Mouse (Mus musculus): ENCODE measurements at regions not wholly inside any gene's neighbourhood (a gene's known extent, or its start where the extent isn't known, plus 50 kb on each side); places are given as distances from the start of the nearest gene placed in this dataset.

DNA sequence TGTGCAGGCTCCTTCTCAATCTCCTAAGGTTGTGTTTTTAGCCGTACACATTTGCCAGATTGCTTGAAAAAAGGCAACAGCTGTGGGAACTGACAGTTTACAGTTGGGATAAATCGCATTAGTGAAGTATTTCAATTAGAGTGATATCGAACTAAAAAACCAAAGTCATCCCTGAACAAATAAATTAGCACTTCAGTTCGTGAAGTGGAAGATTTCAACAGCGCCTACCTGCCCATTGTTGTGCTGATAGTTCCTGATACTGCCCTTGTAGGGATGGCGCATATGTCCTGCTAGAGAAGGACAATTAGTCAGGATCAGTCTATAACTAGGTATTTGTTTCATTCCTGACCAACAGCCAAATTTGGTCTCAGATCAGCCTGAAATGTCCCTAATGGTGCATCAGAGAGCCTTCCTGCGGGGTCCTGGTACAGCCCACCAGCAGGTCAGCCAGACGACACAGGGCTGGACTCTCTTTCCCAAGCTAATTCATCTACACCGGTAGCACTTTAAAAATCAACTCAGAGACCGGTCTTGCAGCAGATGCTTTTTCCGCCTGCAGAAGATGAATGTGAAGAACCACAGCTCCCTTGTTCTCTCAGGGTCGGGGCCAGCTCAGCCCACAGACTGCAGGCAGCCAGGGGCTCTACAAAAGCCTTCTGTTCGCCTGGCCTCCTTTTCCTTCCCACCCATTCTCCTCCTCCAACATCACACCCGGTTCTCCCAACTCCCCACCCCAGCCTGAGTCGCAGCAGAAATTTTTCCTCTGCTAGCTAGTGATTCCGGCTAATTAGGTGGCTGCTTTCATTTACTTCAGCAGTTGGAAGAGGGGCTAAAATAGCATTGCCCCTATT lies 146.1 kb downstream of the Psat1 start:
- no peak for DNase-seq (ENCODE audit: low spot score)

GRCm38 (mm10) chr19:15796466-15796865 lies 150.7 kb downstream of the Psat1 start:
- DNase-seq (ENCODE audit: low spot score) = no peak

GRCm38 (mm10) chr19:15791942-15792341 lies 155.2 kb downstream of the Psat1 start:
- DNase-seq (ENCODE audit: low spot score) = no peak

DNA sequence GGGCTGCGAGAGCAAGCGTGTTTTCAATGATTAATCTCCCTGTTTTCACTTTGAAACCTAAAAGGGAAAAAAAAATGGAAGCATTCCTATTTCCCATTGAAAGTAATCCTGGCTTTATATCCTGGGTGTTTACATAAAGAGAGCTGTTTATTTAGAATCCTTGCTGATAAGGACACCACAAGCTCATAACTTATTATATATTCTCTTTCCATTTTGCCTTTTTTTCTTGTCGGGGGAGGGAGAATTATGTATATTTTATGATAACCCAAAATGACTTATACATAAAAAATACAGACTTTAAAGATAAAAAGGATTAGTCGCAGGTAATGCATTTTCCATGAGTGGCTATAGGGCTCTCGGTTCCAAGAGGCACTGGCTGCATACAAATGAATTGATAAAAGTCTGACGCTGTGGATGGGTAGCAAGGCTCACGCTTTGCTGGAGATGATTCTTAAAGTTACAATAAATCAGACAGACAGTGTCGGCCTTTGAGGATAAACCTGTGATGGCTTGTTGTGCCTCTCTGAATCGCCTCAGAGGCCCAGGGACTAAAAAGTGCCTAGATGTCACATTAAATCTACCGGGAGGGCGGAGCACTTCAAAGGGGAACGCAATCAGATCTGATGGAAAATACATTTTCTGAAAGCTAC lies 155.7 kb downstream of the Psat1 start:
- no peak for DNase-seq (ENCODE audit: low spot score)

- no peak for DNase-seq (ENCODE audit: low spot score)
Observed at GRCm38 (mm10) chr19:15790620-15791263, 156.4 kb downstream of the Psat1 start.

DNA sequence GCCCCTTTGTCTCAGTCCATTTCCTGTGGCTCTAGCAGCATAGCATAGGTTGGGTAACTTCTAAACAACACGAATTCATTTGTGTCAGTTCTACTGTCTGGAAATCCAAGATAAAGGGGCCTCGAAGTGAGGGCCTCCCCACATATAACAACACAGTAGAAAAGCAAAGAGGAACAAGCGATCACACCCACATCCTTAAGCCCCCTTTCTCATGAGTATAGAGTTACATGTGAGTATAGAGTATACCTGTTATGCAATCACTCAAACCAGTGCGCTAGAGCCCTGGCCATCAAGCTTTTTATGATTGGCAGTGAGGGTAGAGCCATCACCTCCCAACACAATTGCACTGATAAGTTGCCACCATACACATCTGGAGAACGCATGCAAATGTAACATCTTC lies 157.4 kb downstream of the Psat1 start:
- no peak for DNase-seq (ENCODE audit: low spot score)

- DNase-seq (ENCODE audit: low spot score) = no peak
Observed at GRCm38 (mm10) chr19:15784644-15785043, 162.5 kb downstream of the Psat1 start.

DNA sequence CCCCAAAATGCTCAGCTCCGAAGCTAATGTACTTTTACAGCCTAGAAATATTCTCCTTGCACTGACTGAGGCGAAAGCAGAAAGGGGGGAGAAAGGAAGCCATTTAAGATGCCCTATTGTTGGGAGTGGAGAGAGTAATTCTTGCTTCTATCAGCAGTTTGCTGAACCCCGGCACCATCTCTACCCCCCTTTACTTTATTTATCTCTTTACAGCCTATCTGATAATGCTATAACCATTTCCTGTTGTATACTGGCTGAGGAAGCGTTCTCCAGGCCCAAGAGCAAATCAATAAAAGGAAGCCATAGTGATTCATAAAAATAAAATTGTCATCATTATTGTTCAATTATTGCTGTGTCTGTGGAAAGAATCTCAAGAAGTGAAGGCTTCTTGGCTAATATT lies 177.5 kb downstream of the Psat1 start:
- DNase-seq (ENCODE audit: low spot score) = no peak

- no peak for DNase-seq (ENCODE audit: low spot score)
Observed at GRCm38 (mm10) chr19:15761086-15761485, 186.1 kb downstream of the Psat1 start.

GRCm38 (mm10) chr19:15745026-15745777 lies 201.9 kb downstream of the Psat1 start:
- no peak for DNase-seq (ENCODE audit: low spot score)

DNA sequence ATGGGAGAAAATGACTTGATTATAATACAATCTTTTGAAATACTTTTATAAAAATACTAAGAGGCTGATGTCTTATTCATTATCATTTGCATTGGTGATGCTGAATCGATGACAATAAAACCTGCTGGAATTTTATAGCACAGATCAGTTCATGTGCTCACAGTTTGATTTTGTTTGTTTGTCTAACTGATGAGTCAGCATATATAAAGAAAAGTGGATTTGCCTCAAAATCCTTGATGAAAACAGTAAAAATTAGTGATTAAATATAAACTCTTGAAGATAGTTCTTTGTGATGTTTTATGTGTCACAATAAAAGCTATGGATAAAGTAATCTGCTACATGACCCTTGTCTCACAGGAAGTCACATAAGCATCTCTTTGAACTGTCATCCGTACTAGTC lies 210.9 kb downstream of the Psat1 start:
- no peak for DNase-seq (ENCODE audit: low spot score)

DNA sequence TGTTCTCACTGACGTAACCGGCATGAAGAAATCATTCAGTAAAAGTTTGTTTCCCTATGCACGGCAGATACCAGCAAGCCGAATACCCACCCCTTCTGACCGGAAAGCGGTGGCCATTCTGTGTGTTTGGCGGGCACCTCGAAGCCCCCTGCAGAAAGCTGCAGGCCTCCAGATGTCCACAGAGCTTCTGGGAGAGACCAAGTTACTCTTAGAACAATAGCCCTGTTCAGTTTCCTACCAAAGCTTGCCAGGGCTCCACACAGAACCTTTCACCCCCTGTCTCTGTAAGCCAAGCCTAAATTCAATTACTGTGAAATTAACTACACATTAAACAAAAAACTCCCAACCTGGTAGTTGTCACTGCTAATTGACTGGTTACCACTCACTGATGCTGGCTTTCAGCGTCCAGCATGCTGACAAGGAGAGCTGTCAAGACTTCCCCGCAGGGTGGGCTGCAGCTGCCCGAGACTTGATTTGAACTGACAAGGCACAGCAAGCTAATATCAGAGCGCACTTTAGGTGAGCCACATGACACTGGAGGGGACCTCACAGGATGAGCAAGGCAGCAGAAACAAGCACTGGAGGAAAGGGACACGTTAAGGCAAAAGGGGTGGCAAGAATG lies 220.2 kb downstream of the Psat1 start:
- DNase-seq (ENCODE audit: low spot score) = no peak

DNA sequence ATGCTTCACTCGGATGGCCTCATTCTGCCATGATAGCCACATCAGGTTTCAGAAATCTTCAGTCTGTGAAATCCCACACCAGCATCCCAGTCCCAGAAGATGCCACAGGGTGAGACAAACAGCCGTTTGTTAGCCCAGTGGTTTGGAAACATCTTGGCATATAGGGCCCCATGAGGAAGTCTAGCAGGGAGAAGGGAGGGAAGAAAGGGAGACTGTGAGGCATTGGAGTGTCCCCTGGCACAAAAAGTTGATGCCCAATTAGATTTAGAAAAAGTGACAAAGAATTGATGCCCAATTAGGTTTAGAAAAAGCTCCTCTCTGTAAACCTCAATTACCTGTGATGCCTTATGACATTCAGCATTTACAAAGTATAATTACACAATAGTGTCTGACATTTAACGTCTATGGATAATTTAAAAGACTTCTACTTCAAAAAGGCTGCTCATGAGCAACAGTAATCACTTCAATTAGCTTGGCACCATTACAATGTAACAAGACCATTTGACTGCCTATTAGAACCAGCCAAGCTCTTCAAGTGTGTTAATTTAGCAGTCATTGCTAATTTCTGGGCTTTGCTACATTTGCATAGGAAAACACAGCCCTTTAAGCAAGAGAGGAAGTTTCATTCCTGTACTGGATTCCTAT lies 254.6 kb downstream of the Psat1 start:
- no peak for DNase-seq (ENCODE audit: low spot score)

GRCm38 (mm10) chr19:15669996-15670395 lies 277.1 kb downstream of the Psat1 start:
- no peak for DNase-seq (ENCODE audit: low spot score)

- no peak for DNase-seq (ENCODE audit: low spot score)
Observed at GRCm38 (mm10) chr19:15669541-15669940, 277.6 kb downstream of the Psat1 start.

DNA sequence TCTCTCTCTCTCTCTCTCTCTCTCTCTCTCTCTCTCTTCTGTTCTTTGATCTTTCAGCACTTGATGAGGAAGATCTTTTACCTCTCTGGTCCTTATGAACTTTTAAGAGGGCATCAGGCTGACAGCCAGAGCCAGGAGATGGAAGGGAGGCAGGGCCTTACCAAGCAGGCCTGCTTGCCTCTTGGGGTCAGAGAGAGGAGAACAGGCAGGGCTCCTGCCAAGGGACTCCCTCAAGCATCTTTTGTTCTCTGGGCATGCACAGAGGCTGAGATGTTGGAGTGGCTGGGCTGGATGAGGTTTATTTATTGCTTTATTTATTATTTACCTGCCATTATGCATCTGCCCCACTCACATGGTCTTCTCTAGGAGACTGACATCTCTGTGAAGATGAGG lies 278.5 kb downstream of the Psat1 start:
- DNase-seq (ENCODE audit: low spot score) = no peak

- no peak for DNase-seq (ENCODE audit: low spot score)
Observed at GRCm38 (mm10) chr19:15667889-15668623, 279.1 kb downstream of the Psat1 start.

DNA sequence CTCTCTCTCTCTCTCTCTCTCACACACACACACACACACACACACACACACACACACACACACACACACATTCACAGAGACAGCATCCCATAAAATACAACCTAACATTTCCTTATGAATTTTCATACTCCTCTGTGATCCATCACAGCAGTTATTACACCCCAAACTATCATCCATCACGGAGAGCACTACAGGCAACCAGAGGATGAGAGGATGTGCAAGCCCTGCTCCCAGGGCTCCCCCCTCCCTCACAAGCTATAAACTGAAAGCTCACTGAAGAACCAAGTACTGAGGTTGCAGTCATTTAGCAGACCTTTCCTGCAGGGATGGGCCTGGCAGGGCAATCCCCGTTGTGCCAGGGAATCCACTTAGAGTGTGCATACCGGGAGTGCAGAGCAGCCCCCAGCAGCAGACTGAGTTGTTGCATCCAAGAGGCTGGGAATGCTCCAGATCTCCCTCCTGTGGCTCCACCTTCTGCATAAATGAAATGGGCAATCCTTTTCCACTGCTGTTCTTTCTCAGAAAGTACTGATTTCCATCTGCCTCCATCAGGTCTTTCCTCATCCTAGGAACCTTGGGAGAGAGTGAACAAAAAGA lies 283.4 kb downstream of the Psat1 start:
- no peak for DNase-seq (ENCODE audit: low spot score)

DNA sequence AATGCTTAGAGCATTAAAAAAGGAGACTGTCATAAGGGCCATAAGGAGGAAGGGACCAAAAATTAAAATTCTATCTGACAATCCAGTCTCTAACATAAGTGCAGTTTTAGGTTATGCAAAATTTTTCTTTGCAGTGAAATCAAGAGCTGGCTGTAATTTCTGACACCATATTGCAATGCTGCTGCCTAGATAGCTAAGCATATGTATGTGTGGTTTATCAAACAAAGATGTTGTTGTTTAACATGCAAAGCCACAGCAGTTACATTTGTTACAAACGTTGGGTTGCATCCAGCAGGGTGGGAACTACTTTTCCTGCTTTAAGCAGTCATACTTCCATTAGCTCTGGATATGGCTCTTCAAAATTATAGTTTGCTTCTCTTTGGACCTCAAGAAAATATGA lies 288.5 kb downstream of the Psat1 start:
- DNase-seq (ENCODE audit: low spot score) = no peak

DNA sequence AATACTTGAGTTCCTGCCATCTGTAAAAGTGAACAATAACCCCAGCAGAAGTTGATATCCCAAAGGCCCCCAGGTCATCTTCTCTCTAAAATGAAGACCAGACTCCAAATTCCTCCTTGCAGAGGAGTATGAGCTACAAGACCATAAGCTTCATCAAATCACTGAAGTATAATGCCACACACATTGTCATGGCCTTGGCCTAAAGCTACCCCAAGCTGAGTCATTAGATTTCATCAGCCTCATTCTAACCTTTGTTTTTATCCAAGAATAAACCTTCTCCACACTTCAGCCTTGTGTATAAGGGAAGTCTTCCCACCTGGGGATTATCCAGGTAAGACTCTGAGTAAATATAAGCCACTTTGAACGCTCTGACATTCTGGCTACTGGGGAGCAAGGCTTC lies 289.3 kb downstream of the Psat1 start:
- no peak for DNase-seq (ENCODE audit: low spot score)

Measured in spleen, adult 12 weeks (tissue).